Mouse (Mus musculus) adrenal gland, postnatal 25 days (tissue): ENCODE data around the gene Lrit2. TPM values are rescaled to one million over a fixed set of nuclear protein-coding genes. Genes with fewer than 3 reads are reported as not detected.

Experiments used
- DNase-seq: peaks from one replicate; pipeline ENCODE4 v3.0.0; 2021; ENCODE audit warnings: mixed read lengths
- total RNA-seq: library from RNA; stranded (reverse); gene quantifications from 2 replicates; pipeline ENCODE4 v1.2.3, GENCODE M21; 2021

Lrit2 gene
- total RNA-seq, 1 experiment from 2014 or later: not detected

DNA sequence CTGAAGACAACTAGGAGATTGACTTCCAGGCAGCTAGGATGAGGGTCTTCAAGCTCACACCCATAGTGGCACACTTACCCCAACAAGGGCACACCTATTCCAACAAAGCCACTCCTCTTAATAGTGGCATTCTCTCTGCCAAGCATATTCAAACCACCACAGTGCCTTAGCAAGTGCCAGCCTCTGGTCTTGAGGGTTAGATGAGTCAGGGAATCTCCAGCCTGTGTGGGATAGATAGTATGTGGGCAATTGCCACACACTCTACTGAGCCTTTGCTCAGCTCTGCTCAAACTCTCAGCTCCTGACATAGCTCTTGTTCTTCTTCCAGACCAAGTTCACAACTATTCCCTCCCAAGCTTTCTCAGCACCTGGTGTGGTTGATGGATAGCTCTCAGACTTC is 43.6 kb downstream of the Lrit2 start:
- DNase-seq: no peak

- peak; percentile 42 for DNase-seq
Observed at GRCm38 (mm10) chr14:37112931-37113330, 45.2 kb downstream of the Lrit2 start.

DNA sequence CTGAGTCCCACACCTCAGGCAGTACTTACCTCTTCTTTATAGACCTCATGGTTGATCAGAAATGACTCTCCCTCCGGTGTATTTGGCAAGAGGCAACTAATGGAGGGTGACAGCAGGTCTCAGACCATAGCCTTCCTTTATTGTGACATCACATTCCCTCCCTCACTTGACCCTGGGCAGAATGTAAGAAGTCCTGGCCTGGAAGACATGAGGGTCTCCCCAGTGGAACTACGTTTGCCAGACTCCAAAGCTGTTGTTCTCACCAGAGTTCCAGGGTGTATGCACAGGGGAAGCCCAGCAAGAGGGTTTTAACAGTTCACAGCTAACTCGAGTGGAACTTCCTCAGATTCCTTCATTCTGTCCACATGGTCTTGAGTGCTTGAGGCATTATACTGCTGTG is 46.2 kb downstream of the Lrit2 start, which contains the start of gene 2610528A11Rik:
TSS of gene 2610528A11Rik (minus strand) at position 101 of the 400 bp plus-strand sequence.
- no peak for DNase-seq

GRCm38 (mm10) chr14:37119233-37119632 is 51.5 kb downstream of the Lrit2 start:
- DNase-seq: no peak

Other genes with a start within 250 kb of the Lrit2 start
- 31.3 and 33.2 TPM in 2 replicates for gene Ccser2, start 99.2 kb upstream of the Lrit2 start, total RNA-seq
- gene Rgr, start 19.0 kb upstream of the Lrit2 start, total RNA-seq: not detected in 2 replicates
- not detected in 2 replicates for gene Lrit1, start 13.1 kb upstream of the Lrit2 start, total RNA-seq
- 0.06 TPM in 1 of 2 replicates, not detected in the other for gene Cdhr1, start 30.4 kb downstream of the Lrit2 start, total RNA-seq
- gene 2610528A11Rik, start 46.1 kb downstream of the Lrit2 start, total RNA-seq: 0.73 and 1.3 TPM in 2 replicates
- 678 and 710 TPM in 2 replicates for gene Ghitm, start 67.3 kb downstream of the Lrit2 start, total RNA-seq